ENCODE assay signal across 9 mouse cellular contexts in the genomic region with DNA sequence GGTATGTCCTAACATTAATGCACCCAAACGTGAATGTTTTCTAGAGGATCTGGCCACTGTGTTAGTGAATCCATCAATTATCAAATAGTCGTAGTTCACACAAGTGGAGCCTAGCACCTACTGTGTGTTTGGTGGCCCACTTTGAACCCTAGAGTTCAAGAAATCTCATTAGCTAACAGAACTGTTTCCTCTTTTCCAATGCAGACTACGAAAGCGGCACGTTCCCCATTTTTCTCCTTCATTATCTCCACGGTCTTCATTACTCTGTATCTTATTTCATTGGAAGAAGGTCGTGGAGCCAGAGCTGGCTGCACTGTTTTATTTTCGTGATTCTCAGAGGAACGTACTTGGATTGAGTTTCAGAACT. TPM values are rescaled to one million over a fixed set of nuclear protein-coding genes. Genes with fewer than 3 reads are reported as not detected.
DNase-seq lines count a peak whose midpoint lies in the region; ATAC-seq lines count a peak whose summit lies in the region.
"Had no signal": no experiment of that assay in that cellular context is flagged by ENCODE, and none has a peak within 500 bp of the region (broad histone marks: within the 10 kb centered on the region; RNA-seq: fewer than 3 reads in every experiment).

No protein-coding gene starts in this region.

- peaks cover 6 to 10% of the 10 kb centered on the region in 2 experiments; a peak in 2 of 4 replicates for H3K4me1 ChIP-seq in heart, embryonic 14.5 days (ENCODE audit: control insufficient read depth in 2 of 2, insufficient read depth in 2 of 2, low read length in 2 of 2)
- H3K4me1 ChIP-seq in hindbrain, embryonic 12.5 days: peaks cover 11% of the 10 kb centered on the region
- peaks cover 26% of the 10 kb centered on the region for H3K4me1 ChIP-seq in midbrain, embryonic 10.5 days

- H3K27ac ChIP-seq in heart, embryonic 14.5 days (replicated peaks in 1 of 2; ENCODE audit: control insufficient read depth in 1 of 2, insufficient read depth in 1 of 2, low read depth in 2 of 2, low read length in 2 of 2): no peak overlapping the region
- no peak overlapping the region for H3K27ac ChIP-seq in hindbrain, embryonic 12.5 days
- peak overlapping the region; percentile 81 for H3K27ac ChIP-seq in midbrain, embryonic 10.5 days (replicated peaks)

- ATAC-seq in heart, embryonic 14.5 days (ENCODE audit: insufficient number of reproducible peaks, insufficient read depth, low FRiP score, low read depth): no peak
- ATAC-seq in hindbrain, embryonic 12.5 days (ENCODE audit: low FRiP score): 0 out of 2 replicates have a peak, but pooled peaks have one; percentile 5

- peaks cover 22% of the 10 kb centered on the region for H3K27me3 ChIP-seq in heart, embryonic 14.5 days (ENCODE audit: control insufficient read depth, insufficient read depth, low read length)
- peaks cover 22% of the 10 kb centered on the region for H3K27me3 ChIP-seq in hindbrain, embryonic 12.5 days
- peaks cover 63% of the 10 kb centered on the region for H3K27me3 ChIP-seq in midbrain, embryonic 10.5 days (ENCODE audit: low read depth, poor library complexity, severe bottlenecking)

- H3K36me3 ChIP-seq in heart, embryonic 14.5 days (ENCODE audit: control insufficient read depth, insufficient read depth, low read length): peaks cover 8% of the 10 kb centered on the region
- H3K36me3 ChIP-seq in hindbrain, embryonic 12.5 days: peaks cover 3% of the 10 kb centered on the region
- H3K36me3 ChIP-seq in midbrain, embryonic 10.5 days: peaks cover 7% of the 10 kb centered on the region

- H3K4me3 ChIP-seq in heart, embryonic 14.5 days (ENCODE audit: control insufficient read depth in 1 of 2, insufficient read depth in 1 of 2, low read depth in 1 of 2, low read length in 2 of 2): peak overlapping the region; percentile 61 to 63
- peak overlapping the region; percentile 46 for H3K4me3 ChIP-seq in hindbrain, embryonic 12.5 days
- peak overlapping the region; percentile 62 for H3K4me3 ChIP-seq in midbrain, embryonic 10.5 days

- DNase-seq in heart, adult 11 months: no peak
- peak; percentile 43 for DNase-seq in MEL-GATA-1-ER (ENCODE audit: extremely low read depth, low read depth)
- DNase-seq in midbrain, embryonic 10.5 days (ENCODE audit: low spot score): no peak
- DNase-seq in urinary bladder, adult 18-20 months (ENCODE audit: low spot score in 2 of 2): no peak
- DNase-seq in adrenal gland, postnatal 4 days (ENCODE audit: low spot score in 2 of 2): no peak
- no peak for DNase-seq in left cerebral cortex, postnatal 36 days (ENCODE audit: low spot score in 2 of 2)
- DNase-seq: cerebellum, adult 11 months had no signal

- WGBS in heart, embryonic 14.5 days: 48% methylated on average over 9 of the region's 9 CpGs
- 41% methylated on average over 9 of the region's 9 CpGs for WGBS in hindbrain, embryonic 12.5 days
- 45% methylated on average over 9 of the region's 9 CpGs for WGBS in midbrain, embryonic 10.5 days

- H3K4me2 ChIP-seq in heart, embryonic 14.5 days (ENCODE audit: low read length): peak overlapping the region; percentile 94
- peak overlapping the region; percentile 87 for H3K4me2 ChIP-seq in hindbrain, embryonic 12.5 days (replicated peaks)

- intact Hi-C loops in left cerebral cortex, postnatal 36 days (cut with DNase I): no loop called here

- H3K9me3 ChIP-seq in heart, embryonic 14.5 days (ENCODE audit: control insufficient read depth, low read length): no peaks in the 10 kb centered on the region
- no peaks in the 10 kb centered on the region for H3K9me3 ChIP-seq in hindbrain, embryonic 12.5 days (replicated peaks)
- H3K9me3 ChIP-seq in midbrain, embryonic 10.5 days (replicated peaks): no peaks in the 10 kb centered on the region

- H3K9ac ChIP-seq in heart, embryonic 14.5 days (ENCODE audit: low read length): peak overlapping the region; percentile 80
- peak overlapping the region; percentile 63 for H3K9ac ChIP-seq in hindbrain, embryonic 12.5 days

RNA-seq across cellular contexts. Expression of gene Tmem25, which starts 0.8 kb away (rescaled TPM):
- polyA plus RNA-seq in heart, embryonic 14.5 days (2014; fragmentation: Nextera tagmentation; extraction: Ambion mirVana): 1.3 and 1.9 TPM in 2 replicates
- 5.8 and 6.6 TPM in 2 replicates for polyA plus RNA-seq in hindbrain, embryonic 12.5 days (2016; fragmentation: Nextera tagmentation; extraction: Ambion mirVana)
- polyA plus RNA-seq in midbrain, embryonic 10.5 days (2016; fragmentation: Nextera tagmentation; extraction: Ambion mirVana): 1.8 and 3.2 TPM in 2 replicates
- total RNA-seq in adrenal gland, postnatal 4 days (2021): 1 to 10 TPM; 8.6 to 9.5 TPM
- total RNA-seq in left cerebral cortex, postnatal 36 days (2021): 10 to 100 TPM; 54.0 to 54.9 TPM

RNA-seq across cellular contexts. Expression of gene Ttc36, which starts 2.9 kb away (rescaled TPM):
- 1.3 TPM in 1 of 2 replicates, not detected in the other for polyA plus RNA-seq in heart, embryonic 14.5 days (2014; fragmentation: Nextera tagmentation; extraction: Ambion mirVana)
- polyA plus RNA-seq in hindbrain, embryonic 12.5 days (2016; fragmentation: Nextera tagmentation; extraction: Ambion mirVana): not detected in 2 replicates
- polyA plus RNA-seq in midbrain, embryonic 10.5 days (2016; fragmentation: Nextera tagmentation; extraction: Ambion mirVana): 0.26 TPM in 1 of 2 replicates, not detected in the other
- 10 to 100 TPM; 26.5 to 40.4 TPM for total RNA-seq in adrenal gland, postnatal 4 days (2021)
- 1 to 10 TPM in 1 of 2 experiments, not detected in 1; 1.4 TPM for total RNA-seq in left cerebral cortex, postnatal 36 days (2021)

RNA-seq across cellular contexts. Expression of gene Ift46, which starts 32.2 kb away (rescaled TPM):
- polyA plus RNA-seq in heart, embryonic 14.5 days (2014; fragmentation: Nextera tagmentation; extraction: Ambion mirVana): 67.7 and 73.8 TPM in 2 replicates
- polyA plus RNA-seq in hindbrain, embryonic 12.5 days (2016; fragmentation: Nextera tagmentation; extraction: Ambion mirVana): 153 and 161 TPM in 2 replicates
- 130 and 144 TPM in 2 replicates for polyA plus RNA-seq in midbrain, embryonic 10.5 days (2016; fragmentation: Nextera tagmentation; extraction: Ambion mirVana)
- total RNA-seq in adrenal gland, postnatal 4 days (2021): 100 to 1,000 TPM; 122 to 127 TPM
- 10 to 100 TPM; 65.0 to 72.9 TPM for total RNA-seq in left cerebral cortex, postnatal 36 days (2021)

RNA-seq across cellular contexts. Expression of gene Arcn1, which starts 32.3 kb away (rescaled TPM):
- 126 and 131 TPM in 2 replicates for polyA plus RNA-seq in heart, embryonic 14.5 days (2014; fragmentation: Nextera tagmentation; extraction: Ambion mirVana)
- 179 and 194 TPM in 2 replicates for polyA plus RNA-seq in hindbrain, embryonic 12.5 days (2016; fragmentation: Nextera tagmentation; extraction: Ambion mirVana)
- polyA plus RNA-seq in midbrain, embryonic 10.5 days (2016; fragmentation: Nextera tagmentation; extraction: Ambion mirVana): 165 and 172 TPM in 2 replicates
- 100 to 1,000 TPM; 157 to 158 TPM for total RNA-seq in adrenal gland, postnatal 4 days (2021)
- 10 to 100 TPM; 89.0 to 99.0 TPM for total RNA-seq in left cerebral cortex, postnatal 36 days (2021)
